26 mouse cellular contexts compared by ENCODE assay signal in the genomic region with DNA sequence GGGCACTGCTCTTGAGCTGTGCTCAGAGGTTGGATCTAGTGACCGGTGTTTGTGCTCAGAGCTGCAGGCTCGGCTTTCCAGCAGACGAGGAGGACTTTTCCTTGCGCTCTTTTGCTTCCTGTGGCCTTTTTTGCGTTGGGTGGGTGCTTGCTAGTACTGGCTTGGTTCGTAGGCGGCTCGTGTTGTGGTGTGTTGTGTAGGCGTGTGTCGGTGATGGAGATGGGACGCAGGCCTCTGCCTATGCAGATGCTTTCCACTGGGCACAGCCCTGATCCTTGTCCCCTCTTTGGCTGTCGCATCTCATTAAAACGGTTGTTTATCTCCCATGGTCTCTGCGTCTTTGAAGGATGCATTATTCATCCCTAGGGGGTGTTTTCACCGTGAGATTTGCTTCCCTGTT. TPM values are rescaled to one million over a fixed set of nuclear protein-coding genes. Genes with fewer than 3 reads are reported as not detected.
DNase-seq lines count a peak whose midpoint lies in the region; ATAC-seq and TF ChIP-seq lines count a peak whose summit lies in the region.
"Had no signal": no experiment of that assay in that cellular context is flagged by ENCODE, and none has a peak within 500 bp of the region (broad histone marks: within the 10 kb centered on the region; RNA-seq: fewer than 3 reads in every experiment).

No protein-coding gene starts in this region.

- H3K27ac ChIP-seq in hindbrain, embryonic 12.5 days, result 0 out of 2 replicates have a peak overlapping the region, but pooled peaks have one; percentile 5
- H3K27ac ChIP-seq in hindbrain, embryonic 10.5 days, result no peak overlapping the region
- H3K27ac ChIP-seq in left cerebral cortex, adult 2 months, result peak overlapping the region; percentile 44; the same call in 1 of the 2 replicates
- H3K27ac ChIP-seq: embryonic facial prominence, embryonic 13.5 days; forebrain, embryonic 10.5 days; heart, embryonic 15.5 days; limb, embryonic 10.5 days; limb, embryonic 15.5 days; liver, embryonic 13.5 days; macrophage had no signal

- DNase-seq in hindbrain, embryonic 10.5 days (ENCODE audit: low spot score), result no peak
- DNase-seq in left cerebral cortex, adult 2 months (ENCODE audit: extremely low spot score in 1 of 2, low spot score in 2 of 2), result peak in 1 of 2 experiments; percentile 7
- no peak for DNase-seq in left cerebral cortex, adult 11 months (ENCODE audit: low spot score)
- DNase-seq in retina, postnatal 1 day, result peak; percentile 37
- DNase-seq in retina, embryonic 14.5 days (ENCODE audit: low spot score), result no peak
- no peak for DNase-seq in kidney, postnatal 14 days
- DNase-seq: adrenal gland, postnatal 14 days; cerebellum, adult 11-12 months; cerebellum, adult 9-11 months; gastrocnemius, postnatal 10 days; kidney, adult 9 months; kidney, postnatal 10 days; liver, embryonic 13.5 days; lung, adult 2 months; lung, postnatal 10 days; thymus, adult 2 months; thymus, postnatal 36 days had no signal

- TF ChIP-seq CTCF in left cerebral cortex, adult 2 months (IDR thresholded peaks at IDR 0.05), result no peak

- H3K27me3 ChIP-seq in hindbrain, embryonic 12.5 days, result no peaks in the 10 kb centered on the region
- no peaks in the 10 kb centered on the region for H3K27me3 ChIP-seq in hindbrain, embryonic 10.5 days (ENCODE audit: insufficient read depth, poor library complexity, severe bottlenecking)
- H3K27me3 ChIP-seq: embryonic facial prominence, embryonic 13.5 days; heart, embryonic 15.5 days; limb, embryonic 15.5 days; liver, embryonic 13.5 days had no signal

- no peaks in the 10 kb centered on the region; the same call in 1 of the 2 replicates for H3K9me3 ChIP-seq in hindbrain, embryonic 12.5 days (replicated peaks)
- no peaks in the 10 kb centered on the region for H3K9me3 ChIP-seq in hindbrain, embryonic 10.5 days
- H3K9me3 ChIP-seq: forebrain, embryonic 10.5 days; heart, embryonic 15.5 days; limb, embryonic 10.5 days; limb, embryonic 15.5 days; liver, embryonic 13.5 days had no signal

- no peak overlapping the region for H3K4me3 ChIP-seq in hindbrain, embryonic 12.5 days
- no peak overlapping the region for H3K4me3 ChIP-seq in hindbrain, embryonic 10.5 days
- H3K4me3 ChIP-seq in left cerebral cortex, adult 2 months, result no peak overlapping the region
- H3K4me3 ChIP-seq: embryonic facial prominence, embryonic 13.5 days; forebrain, embryonic 10.5 days; heart, embryonic 15.5 days; limb, embryonic 10.5 days; limb, embryonic 15.5 days; liver, embryonic 13.5 days had no signal

- intact Hi-C loops in left cerebral cortex, adult 2 months (cut with DNase I), result no loop called here

- no peak overlapping the region for H3K4me2 ChIP-seq in hindbrain, embryonic 12.5 days (replicated peaks)
- H3K4me2 ChIP-seq: embryonic facial prominence, embryonic 13.5 days; heart, embryonic 15.5 days; limb, embryonic 15.5 days; liver, embryonic 13.5 days had no signal

- peaks cover 81% of the 10 kb centered on the region for H3K36me3 ChIP-seq in hindbrain, embryonic 12.5 days
- H3K36me3 ChIP-seq in hindbrain, embryonic 10.5 days, result peaks cover 88% of the 10 kb centered on the region

- ATAC-seq in hindbrain, embryonic 12.5 days (ENCODE audit: low FRiP score), result 0 out of 2 replicates have a peak, but pooled peaks have one; percentile 32
- ATAC-seq: forebrain, embryonic 16.5 days; intestine, postnatal 0 days had no signal

- H3K9ac ChIP-seq in hindbrain, embryonic 12.5 days, result 0 out of 2 replicates have a peak overlapping the region, but pooled peaks have one; percentile 14
- H3K9ac ChIP-seq: embryonic facial prominence, embryonic 13.5 days; heart, embryonic 15.5 days; limb, embryonic 15.5 days; liver, embryonic 13.5 days had no signal

- H3K4me1 ChIP-seq in hindbrain, embryonic 12.5 days, result peaks cover 9% of the 10 kb centered on the region
- H3K4me1 ChIP-seq in hindbrain, embryonic 10.5 days (replicated peaks), result peaks cover under 1% of the 10 kb centered on the region; the same call in 1 of the 2 replicates
- H3K4me1 ChIP-seq: limb, embryonic 10.5 days had no signal

- WGBS in hindbrain, embryonic 12.5 days, result 65% methylated on average over 15 of the region's 15 CpGs
- WGBS in hindbrain, embryonic 10.5 days, result 80% methylated on average over 15 of the region's 15 CpGs

RNA-seq across cellular contexts. Expression of a gene that starts 16.2 kb away (rescaled TPM):
- 430 and 446 TPM in 2 replicates for polyA plus RNA-seq in hindbrain, embryonic 12.5 days (2016; fragmentation: Nextera tagmentation; extraction: Ambion mirVana)
- polyA plus RNA-seq in hindbrain, embryonic 10.5 days (2016; fragmentation: Nextera tagmentation; extraction: Ambion mirVana), result 192 and 303 TPM in 2 replicates
- 100 to 1,000 TPM; 746 to 823 TPM for total RNA-seq in left cerebral cortex, adult 2 months (2021)

RNA-seq across cellular contexts. Expression of a gene that starts 38.8 kb away (rescaled TPM):
- polyA plus RNA-seq in hindbrain, embryonic 12.5 days (2016; fragmentation: Nextera tagmentation; extraction: Ambion mirVana), result 5.8 and 6.4 TPM in 2 replicates
- polyA plus RNA-seq in hindbrain, embryonic 10.5 days (2016; fragmentation: Nextera tagmentation; extraction: Ambion mirVana), result 13.2 and 15.1 TPM in 2 replicates
- 1 to 10 TPM; 3.1 to 3.4 TPM for total RNA-seq in left cerebral cortex, adult 2 months (2021)

RNA-seq across cellular contexts. Expression of a gene that starts 39.1 kb away (rescaled TPM):
- polyA plus RNA-seq in hindbrain, embryonic 12.5 days (2016; fragmentation: Nextera tagmentation; extraction: Ambion mirVana), result 53.5 and 56.8 TPM in 2 replicates
- polyA plus RNA-seq in hindbrain, embryonic 10.5 days (2016; fragmentation: Nextera tagmentation; extraction: Ambion mirVana), result 71.5 and 75.4 TPM in 2 replicates
- total RNA-seq in left cerebral cortex, adult 2 months (2021), result 10 to 100 TPM; 20.5 to 21.0 TPM
